ENCODE assay signal across 20 mouse cellular contexts in the genomic region with DNA sequence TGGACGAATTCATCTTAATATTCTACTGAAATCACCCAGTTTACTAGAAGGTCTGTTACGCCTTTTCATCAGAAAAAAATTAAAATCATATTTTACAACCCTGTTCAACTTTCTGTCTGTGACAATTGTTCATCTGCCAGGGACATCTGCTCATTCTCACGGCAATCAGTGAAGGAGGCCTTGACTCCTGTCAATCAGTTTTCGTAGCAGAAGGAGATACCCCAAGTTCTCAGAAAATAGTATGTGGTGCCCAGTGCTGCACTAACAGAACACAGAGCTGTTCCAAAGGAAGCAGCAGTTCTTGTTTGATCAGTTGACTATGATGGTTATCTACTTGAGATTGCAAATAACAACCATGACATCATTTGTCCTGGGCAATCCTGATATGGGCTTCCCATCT.
DNase-seq lines count a peak whose midpoint lies in the region; ATAC-seq lines count a peak whose summit lies in the region.
"Had no signal": no experiment of that assay in that cellular context is flagged by ENCODE, and none has a peak within 500 bp of the region (broad histone marks: within the 10 kb centered on the region; RNA-seq: fewer than 3 reads in every experiment).

No protein-coding gene starts in this region.

- no peaks in the 10 kb centered on the region for H3K27me3 ChIP-seq in midbrain, embryonic 12.5 days
- H3K27me3 ChIP-seq in midbrain, embryonic 14.5 days (ENCODE audit: control insufficient read depth, insufficient read depth, low read length): no peaks in the 10 kb centered on the region
- H3K27me3 ChIP-seq: CH12.LX; embryonic facial prominence, embryonic 12.5 days; forebrain, embryonic 12.5 days; heart, embryonic 12.5 days had no signal

- H3K27ac ChIP-seq in midbrain, embryonic 12.5 days (replicated peaks): no peak overlapping the region
- H3K27ac ChIP-seq in midbrain, embryonic 14.5 days (replicated peaks; ENCODE audit: low read depth, low read length): no peak overlapping the region
- H3K27ac ChIP-seq: embryonic facial prominence, embryonic 12.5 days; forebrain, embryonic 12.5 days; hindbrain, embryonic 10.5 days; hindbrain, embryonic 14.5 days had no signal

- WGBS in midbrain, embryonic 12.5 days: 72% methylated on average over 4 of the region's 4 CpGs
- 60% methylated on average over 4 of the region's 4 CpGs for WGBS in midbrain, embryonic 14.5 days

- no peak overlapping the region for H3K9ac ChIP-seq in midbrain, embryonic 12.5 days (replicated peaks)
- no peak overlapping the region for H3K9ac ChIP-seq in midbrain, embryonic 14.5 days (replicated peaks; ENCODE audit: low read length)
- H3K9ac ChIP-seq: embryonic facial prominence, embryonic 12.5 days; forebrain, embryonic 12.5 days; heart, embryonic 12.5 days; hindbrain, embryonic 14.5 days had no signal

- H3K4me3 ChIP-seq in midbrain, embryonic 12.5 days: no peak overlapping the region
- no peak overlapping the region for H3K4me3 ChIP-seq in midbrain, embryonic 14.5 days (replicated peaks; ENCODE audit: low read depth, low read length)
- H3K4me3 ChIP-seq: embryonic facial prominence, embryonic 12.5 days; forebrain, embryonic 12.5 days; heart, embryonic 12.5 days; hindbrain, embryonic 10.5 days had no signal

- no peaks in the 10 kb centered on the region for H3K36me3 ChIP-seq in midbrain, embryonic 12.5 days
- H3K36me3 ChIP-seq in midbrain, embryonic 14.5 days (ENCODE audit: control insufficient read depth, insufficient read depth, low read length): no peaks in the 10 kb centered on the region
- H3K36me3 ChIP-seq: embryonic facial prominence, embryonic 12.5 days; forebrain, embryonic 12.5 days; heart, embryonic 12.5 days; hindbrain, embryonic 10.5 days had no signal

- peaks cover 5% of the 10 kb centered on the region; the same call in 1 of the 2 replicates for H3K4me1 ChIP-seq in midbrain, embryonic 12.5 days
- no peaks in the 10 kb centered on the region for H3K4me1 ChIP-seq in midbrain, embryonic 14.5 days (ENCODE audit: control insufficient read depth, insufficient read depth, low read length)
- H3K4me1 ChIP-seq: embryonic facial prominence, embryonic 12.5 days; forebrain, embryonic 12.5 days; heart, embryonic 12.5 days; hindbrain, embryonic 10.5 days had no signal

- no peak overlapping the region for H3K4me2 ChIP-seq in midbrain, embryonic 12.5 days (replicated peaks)
- no peak overlapping the region for H3K4me2 ChIP-seq in midbrain, embryonic 14.5 days (ENCODE audit: low read length)
- H3K4me2 ChIP-seq: embryonic facial prominence, embryonic 12.5 days; forebrain, embryonic 12.5 days; heart, embryonic 12.5 days; hindbrain, embryonic 14.5 days had no signal

- no peaks in the 10 kb centered on the region for H3K9me3 ChIP-seq in midbrain, embryonic 12.5 days
- no peaks in the 10 kb centered on the region for H3K9me3 ChIP-seq in midbrain, embryonic 14.5 days (ENCODE audit: control insufficient read depth, low read length)
- H3K9me3 ChIP-seq: embryonic facial prominence, embryonic 12.5 days; forebrain, embryonic 12.5 days; heart, embryonic 12.5 days; hindbrain, embryonic 10.5 days had no signal

- intact Hi-C loops in gastrocnemius, postnatal 14 days (cut with DNase I; ENCODE audit: low total_unique reads): no loop called here

- ATAC-seq in midbrain, embryonic 12.5 days (ENCODE audit: low FRiP score, low read depth): peak; percentile 36; the same call in 1 of the 2 replicates
- no peak for ATAC-seq in midbrain, embryonic 14.5 days (ENCODE audit: low FRiP score, low TSS enrichment)
- ATAC-seq: activated CD4-positive, CD25-positive, alpha-beta regulatory T cell, adult 4 months; Patski had no signal

- DNase-seq in layer of hippocampus, adult 18-20 months (ENCODE audit: low spot score in 2 of 2): peak; percentile 13 to 57
- no peak for DNase-seq in layer of hippocampus, postnatal 25 days (ENCODE audit: extremely low spot score in 1 of 2, low spot score in 1 of 2)
- no peak for DNase-seq in midbrain, embryonic 14.5 days
- peak; percentile 7 for DNase-seq in layer of hippocampus, adult 9-10 months (ENCODE audit: low spot score)
- DNase-seq in gastrocnemius, postnatal 14 days: no peak
- DNase-seq: adrenal gland, adult 2 months; adrenal gland, postnatal 25 days; cerebellum, adult 11 months; cerebellum, adult 8-10 months; cerebellum, postnatal 14 days; gastrocnemius, postnatal 10 days had no signal

Comparison
In these comparisons a context has a peak if more than half of its experiments do, and no peak if none do; other contexts are left out.
1. DNase-seq: peak in layer of hippocampus, adult 18-20 months (2 of 2) and layer of hippocampus, adult 9-10 months (single experiment); none in layer of hippocampus, postnatal 25 days (0 of 2), midbrain, embryonic 14.5 days (single experiment) and gastrocnemius, postnatal 14 days (single experiment).